Mouse (Mus musculus) 416B (cell line): ENCODE measurements around the gene 1810013L24Rik.

Experiments used
- DNase-seq: peaks from one replicate; pipeline ENCODE4 v3.0.0; 2011; ENCODE audit warnings: low read depth

Gene 1810013L24Rik

GRCm38 (mm10) chr16:8829564-8830359 is at the start of gene 1810013L24Rik:
TSS of gene 1810013L24Rik (plus strand) at chr16:8830100.
- peak; percentile 100 for DNase-seq

GRCm38 (mm10) chr16:8780187-8780586 is 49.7 kb upstream of the 1810013L24Rik start:
- no peak for DNase-seq

DNA sequence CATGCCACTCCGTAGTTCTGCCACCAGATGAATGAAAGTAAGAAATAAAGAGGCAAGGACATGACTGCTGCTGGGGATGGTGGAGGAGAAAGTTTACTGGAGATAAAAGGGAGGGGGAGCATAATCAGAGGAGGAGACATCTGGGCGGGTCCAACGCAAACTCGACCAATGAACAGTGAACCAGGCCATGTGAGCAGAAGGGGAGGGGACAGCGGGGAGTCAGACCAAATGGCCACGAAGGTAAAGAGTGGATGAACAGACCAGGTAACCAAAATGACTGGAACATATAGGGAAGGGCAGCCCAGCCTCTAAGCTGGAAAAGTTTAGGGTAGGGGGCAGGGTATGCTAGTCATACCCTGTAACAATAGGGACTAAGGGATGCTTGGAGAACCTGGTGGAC is 48.7 kb upstream of the 1810013L24Rik start:
- DNase-seq, result no peak

- no peak for DNase-seq
Measured at GRCm38 (mm10) chr16:8781660-8782059, 48.2 kb upstream of the 1810013L24Rik start.

GRCm38 (mm10) chr16:8783198-8783913 is 46.5 kb upstream of the 1810013L24Rik start:
- no peak for DNase-seq

GRCm38 (mm10) chr16:8784753-8785152 is 45.1 kb upstream of the 1810013L24Rik start:
- DNase-seq, result peak; percentile 95

DNA sequence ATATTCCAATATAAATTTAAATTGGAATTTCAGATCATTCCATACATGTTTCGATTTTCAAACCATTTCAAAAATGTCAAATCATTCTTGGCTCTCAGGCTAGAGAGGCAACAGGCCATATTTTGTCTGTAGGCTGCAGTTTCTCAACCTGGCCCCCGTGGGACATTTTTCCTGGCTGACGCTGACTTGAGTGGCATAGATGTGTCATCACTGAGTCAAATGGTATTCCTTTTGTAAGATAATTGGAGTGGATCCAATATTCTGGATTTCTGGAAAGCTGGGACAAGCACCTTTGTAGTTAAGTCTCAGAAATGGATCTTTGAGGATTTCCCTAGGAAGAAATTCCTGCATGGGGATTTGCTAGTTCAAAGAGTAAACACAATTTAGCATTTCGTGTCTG is 39.0 kb upstream of the 1810013L24Rik start:
- DNase-seq, result no peak

DNA sequence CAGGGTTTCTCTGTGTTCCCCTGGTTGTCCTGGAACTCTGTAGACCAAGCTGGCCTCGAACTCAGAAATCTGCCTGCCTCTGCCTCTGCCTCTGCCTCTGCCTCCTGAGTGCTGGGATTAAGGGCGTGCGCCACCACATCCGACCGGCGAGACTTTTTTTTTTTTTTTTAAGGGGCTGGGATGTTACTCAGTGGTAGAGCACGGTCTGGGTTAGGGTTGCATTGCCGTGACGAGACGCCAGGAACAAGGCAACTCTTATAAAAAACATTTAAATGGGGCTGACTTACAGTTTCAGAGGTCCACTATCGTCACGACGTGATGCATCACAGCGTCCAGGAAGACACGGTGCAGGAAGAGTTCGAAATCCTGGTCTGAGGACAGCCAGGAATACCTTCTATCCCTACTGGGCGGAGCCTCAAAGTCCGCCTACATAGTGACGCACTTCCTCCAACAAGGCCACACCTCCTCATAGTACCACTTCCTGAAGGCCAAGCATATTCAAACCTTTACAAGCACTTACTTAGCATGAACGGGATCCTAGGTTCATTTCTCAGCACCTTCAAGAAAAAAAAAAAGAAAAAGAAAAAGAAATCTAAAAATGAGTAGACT is 37.8 kb upstream of the 1810013L24Rik start, which contains the start of gene Usp7:
Usp7 (minus strand) TSS at position 360 of the 609 bp plus-strand sequence.
- peak; percentile 63 for DNase-seq

DNA sequence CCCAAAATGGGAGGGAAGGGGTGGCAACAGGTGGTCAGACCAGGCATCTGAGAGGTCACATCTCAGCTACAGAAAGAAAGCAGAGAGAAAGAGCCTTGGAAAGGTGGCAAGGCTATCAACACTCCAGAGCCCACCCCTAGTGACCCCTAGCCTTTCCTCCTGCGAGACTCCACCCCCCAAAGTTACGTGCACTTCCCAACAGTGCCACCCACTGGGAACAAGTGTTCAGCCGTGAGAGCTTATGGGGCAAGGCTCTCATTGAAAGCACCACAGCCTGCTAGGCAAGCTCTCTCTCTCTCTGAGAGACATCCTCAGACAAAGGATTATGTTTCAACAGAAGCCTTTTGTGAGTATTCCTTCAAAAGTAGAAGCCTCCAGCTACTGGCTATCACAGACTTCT is 34.9 kb upstream of the 1810013L24Rik start:
- DNase-seq, result peak; percentile 71

- no peak for DNase-seq
Measured at GRCm38 (mm10) chr16:8795906-8796305, 34.0 kb upstream of the 1810013L24Rik start.

GRCm38 (mm10) chr16:8806703-8807102 is 23.2 kb upstream of the 1810013L24Rik start:
- peak; percentile 75 for DNase-seq

DNA sequence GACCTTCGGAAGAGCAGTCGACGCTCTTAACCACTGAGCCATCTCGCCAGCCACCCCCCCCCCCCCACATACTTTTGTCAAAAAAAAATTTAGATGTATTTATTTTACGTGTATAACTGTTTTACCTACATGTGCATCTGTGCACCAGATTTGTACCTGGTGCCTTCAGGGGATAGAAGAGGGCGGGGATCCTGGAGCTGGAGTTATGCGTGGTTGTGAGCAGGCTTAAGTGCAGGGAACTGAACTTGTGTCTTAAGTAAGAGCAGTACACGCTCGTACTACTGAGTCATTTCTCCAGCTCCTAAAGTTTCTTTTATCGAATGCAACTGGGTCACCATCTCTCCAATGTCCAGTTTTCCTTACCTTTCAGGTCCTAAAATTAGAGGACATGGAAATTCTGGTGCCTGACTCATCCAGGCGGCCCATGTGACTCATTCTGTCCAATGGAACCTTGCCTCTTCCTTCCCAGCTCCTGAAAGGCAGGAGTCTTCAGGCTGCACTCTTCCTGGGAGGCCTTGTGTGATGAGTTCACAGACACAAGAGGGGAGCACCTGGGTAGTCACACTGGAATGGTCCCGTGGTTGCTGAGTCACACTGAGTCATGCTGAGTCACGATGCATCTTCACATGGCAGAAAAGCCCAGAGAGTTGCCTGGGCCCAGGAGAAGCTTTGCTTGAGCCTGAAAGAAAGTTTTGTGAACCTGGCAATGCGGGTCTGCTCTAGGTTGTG is 19.3 kb upstream of the 1810013L24Rik start:
- DNase-seq, result peak; percentile 89

GRCm38 (mm10) chr16:8817872-8818271 is 12.0 kb upstream of the 1810013L24Rik start:
- DNase-seq, result no peak

DNA sequence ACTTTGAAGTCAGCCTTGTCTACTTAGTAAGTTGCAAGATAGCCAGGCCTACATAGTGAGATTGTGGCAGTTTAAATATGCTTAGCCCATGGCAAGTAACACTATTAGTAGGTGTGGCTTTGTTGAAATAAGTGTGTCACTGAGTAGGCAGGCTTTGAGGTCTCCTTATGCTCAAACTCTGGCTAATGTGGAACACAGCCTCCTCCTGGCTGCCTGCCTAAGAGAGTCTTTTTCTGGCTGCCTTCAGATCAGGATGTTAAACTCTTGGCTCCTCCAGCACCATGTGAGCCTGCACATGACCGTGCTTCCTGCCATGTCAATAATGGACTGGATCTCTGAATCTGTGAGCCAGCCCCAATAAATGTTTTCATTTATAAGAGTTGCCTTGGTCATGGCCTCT is 8.5 kb upstream of the 1810013L24Rik start:
- no peak for DNase-seq

DNA sequence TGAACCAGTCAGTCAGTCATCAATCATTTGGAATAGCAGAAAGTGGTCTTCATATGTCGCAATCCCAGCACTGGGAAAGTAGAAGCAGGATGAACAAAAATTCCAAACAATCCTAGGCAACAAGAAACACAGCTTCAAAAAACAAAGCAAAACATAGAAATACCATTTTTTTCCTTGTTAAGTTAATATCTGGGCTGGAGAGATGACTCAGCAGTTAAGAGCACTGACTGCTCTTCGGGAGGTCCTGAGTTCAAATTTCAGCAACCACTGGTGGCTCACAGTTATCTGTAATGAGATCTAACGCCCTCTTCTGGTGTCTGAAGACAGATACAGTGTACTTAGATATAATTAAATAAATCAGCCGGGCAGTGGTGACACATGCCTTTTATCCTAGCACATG is 7.3 kb upstream of the 1810013L24Rik start:
- peak; percentile 20 for DNase-seq

GRCm38 (mm10) chr16:8823661-8824060 is 6.2 kb upstream of the 1810013L24Rik start:
- peak; percentile 74 for DNase-seq

DNA sequence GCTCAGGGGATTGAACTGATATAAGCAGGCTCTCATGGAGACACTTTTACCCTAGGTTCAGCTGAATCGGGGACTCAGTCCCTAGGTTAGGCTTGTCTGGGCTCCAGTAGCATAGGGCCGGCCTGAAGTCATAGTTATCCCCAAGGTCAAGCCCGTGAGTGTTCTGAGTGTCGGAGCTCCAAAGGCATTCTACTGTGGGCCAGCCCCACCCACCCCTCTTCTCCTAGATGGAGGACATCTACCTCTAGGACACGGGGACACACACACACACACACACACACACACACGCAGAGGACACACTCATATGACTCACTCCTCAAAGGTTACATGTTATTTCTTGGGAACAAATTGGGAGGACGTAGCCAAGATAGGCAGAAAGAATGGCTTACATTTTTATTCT is 2.5 kb upstream of the 1810013L24Rik start:
- no peak for DNase-seq

GRCm38 (mm10) chr16:8828636-8829563 is 1.0 kb upstream of the 1810013L24Rik start:
- DNase-seq, result no peak

GRCm38 (mm10) chr16:8830431-8831211 is 721 bp downstream of the 1810013L24Rik start:
- peak; percentile 55 for DNase-seq

DNA sequence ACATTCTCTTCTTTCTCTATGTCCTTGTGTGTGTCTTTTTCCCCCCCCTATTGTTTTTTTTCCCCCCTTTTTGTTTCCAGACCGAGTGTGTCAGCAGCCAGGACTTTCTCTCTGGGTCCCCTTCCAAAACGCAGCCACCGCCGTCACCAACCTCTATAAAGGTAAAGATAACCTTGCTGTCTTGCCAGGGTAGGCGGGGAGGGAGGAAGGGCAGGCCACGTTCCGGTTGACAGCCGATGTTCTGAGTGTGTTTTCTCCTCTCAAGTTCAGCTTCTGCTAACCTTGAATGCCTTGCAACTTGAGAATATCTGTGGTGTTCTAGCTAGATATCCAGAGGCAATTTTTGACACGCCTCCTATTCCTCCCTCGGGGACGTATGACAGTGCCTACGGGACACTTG is 1.3 kb downstream of the 1810013L24Rik start:
- DNase-seq, result no peak
